Mouse (Mus musculus): ENCODE data around the gene Plcd3.

DNA sequence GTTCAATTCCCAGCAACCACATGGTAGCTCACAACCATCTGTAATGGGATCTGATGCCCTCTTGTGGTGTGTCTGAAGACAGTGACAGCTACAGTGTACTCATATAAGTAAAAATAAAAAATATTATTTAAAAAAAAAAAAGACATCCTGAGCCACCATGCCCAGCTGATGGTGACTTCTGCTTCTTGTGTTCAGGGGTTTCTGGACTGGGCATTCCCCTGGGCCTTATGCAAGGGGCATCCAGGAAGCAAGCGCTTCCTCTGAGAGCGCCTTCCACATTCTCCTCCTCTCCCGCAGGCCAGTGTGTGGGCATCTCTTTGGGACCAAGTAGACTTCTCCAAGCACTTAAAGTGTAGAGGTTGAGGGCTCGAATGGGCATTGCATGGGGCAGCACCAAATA, 44.9 kb upstream of the Plcd3 start:
- TF ChIP-seq POLR2A (IDR thresholded peaks at IDR 0.05; ENCODE audit: insufficient read depth, low read depth, low read length) (no peak), CTCF (IDR thresholded peaks at IDR 0.05; ENCODE audit: insufficient read depth, low read depth, low read length) (no peak)
